8 mouse cellular contexts compared by ENCODE assay signal in genomic region chr1:181211403-181211919, GRCm38 (mm10). TPM values are rescaled to one million over a fixed set of nuclear protein-coding genes. Genes with fewer than 3 reads are reported as not detected.
DNase-seq lines count a peak whose midpoint lies in the region; ATAC-seq and TF ChIP-seq lines count a peak whose summit lies in the region.

No protein-coding gene starts in this region.

- H3K9me3 ChIP-seq in heart, embryonic 12.5 days (replicated peaks), result no peaks in the 10 kb centered on the region
- H3K9me3 ChIP-seq in hindbrain, embryonic 12.5 days (replicated peaks), result no peaks in the 10 kb centered on the region
- no peaks in the 10 kb centered on the region for H3K9me3 ChIP-seq in liver, postnatal 0 days (ENCODE audit: low read length)
- H3K9me3 ChIP-seq in stomach, embryonic 16.5 days (replicated peaks; ENCODE audit: control insufficient read depth, low read length), result no peaks in the 10 kb centered on the region

- peak overlapping the region; percentile 98 for H3K4me3 ChIP-seq in heart, embryonic 12.5 days
- peak overlapping the region; percentile 82 for H3K4me3 ChIP-seq in brown adipose tissue, adult 24 weeks (ENCODE audit: insufficient read depth, low read depth, low read length)
- peak overlapping the region; percentile 100 for H3K4me3 ChIP-seq in hindbrain, embryonic 12.5 days
- peak overlapping the region; percentile 97 for H3K4me3 ChIP-seq in liver, postnatal 0 days (ENCODE audit: low read depth, low read length)
- peak overlapping the region; percentile 70 for H3K4me3 ChIP-seq in stomach, embryonic 16.5 days (replicated peaks; ENCODE audit: low read length)

- no peaks in the 10 kb centered on the region for H3K27me3 ChIP-seq in heart, embryonic 12.5 days (replicated peaks)
- H3K27me3 ChIP-seq in hindbrain, embryonic 12.5 days, result no peaks in the 10 kb centered on the region
- H3K27me3 ChIP-seq in liver, postnatal 0 days (ENCODE audit: insufficient read depth, low read length), result no peaks in the 10 kb centered on the region
- H3K27me3 ChIP-seq in stomach, embryonic 16.5 days (ENCODE audit: control insufficient read depth, insufficient read depth, low read length), result no peaks in the 10 kb centered on the region

- peaks cover 25% of the 10 kb centered on the region for H3K4me1 ChIP-seq in heart, embryonic 12.5 days (replicated peaks)
- no peaks in the 10 kb centered on the region for H3K4me1 ChIP-seq in brown adipose tissue, adult 24 weeks (ENCODE audit: control insufficient read depth, insufficient read depth, insufficient read length, low read length)
- peaks cover 26% of the 10 kb centered on the region for H3K4me1 ChIP-seq in hindbrain, embryonic 12.5 days
- H3K4me1 ChIP-seq in liver, postnatal 0 days (ENCODE audit: insufficient read depth), result peaks cover 23% of the 10 kb centered on the region
- peaks cover 16% of the 10 kb centered on the region for H3K4me1 ChIP-seq in stomach, embryonic 16.5 days (ENCODE audit: control insufficient read depth, insufficient read depth, low read length)

- H3K4me2 ChIP-seq in heart, embryonic 12.5 days, result peak overlapping the region; percentile 92
- H3K4me2 ChIP-seq in hindbrain, embryonic 12.5 days (replicated peaks), result peak overlapping the region; percentile 92
- H3K4me2 ChIP-seq in liver, postnatal 0 days (ENCODE audit: low read depth, low read length), result peak overlapping the region; percentile 95
- peak overlapping the region; percentile 68 for H3K4me2 ChIP-seq in stomach, embryonic 16.5 days (ENCODE audit: low read depth, low read length)

- no peak for TF ChIP-seq EP300 in liver, postnatal 0 days (IDR thresholded peaks at IDR 0.05; ENCODE audit: low read depth)

- H3K9ac ChIP-seq in heart, embryonic 12.5 days, result peak overlapping the region; percentile 98
- peak overlapping the region; percentile 100 for H3K9ac ChIP-seq in hindbrain, embryonic 12.5 days
- peak overlapping the region; percentile 100 for H3K9ac ChIP-seq in liver, postnatal 0 days (replicated peaks)
- H3K9ac ChIP-seq in stomach, embryonic 16.5 days (ENCODE audit: low read length), result peak overlapping the region; percentile 99

- peak overlapping the region; percentile 98 for H3K27ac ChIP-seq in heart, embryonic 12.5 days (ENCODE audit: poor library complexity, severe bottlenecking)
- peak overlapping the region; percentile 85 for H3K27ac ChIP-seq in brown adipose tissue, adult 24 weeks (replicated peaks; ENCODE audit: low read depth, low read length)
- H3K27ac ChIP-seq in hindbrain, embryonic 12.5 days, result peak overlapping the region; percentile 95
- H3K27ac ChIP-seq in liver, postnatal 0 days (ENCODE audit: low read depth), result peak overlapping the region; percentile 100
- peak overlapping the region; percentile 95 for H3K27ac ChIP-seq in stomach, embryonic 16.5 days (ENCODE audit: low read length)

- no peak for TF ChIP-seq CTCF in liver, postnatal 0 days (IDR thresholded peaks at IDR 0.05; ENCODE audit: low read depth)

- DNase-seq in heart, adult 9 months (ENCODE audit: low spot score in 2 of 2), result no peak
- peak; percentile 58 for DNase-seq in CD4-positive helper T cell, adult 2 months (ENCODE audit: low read depth, low spot score)
- no peak for DNase-seq in liver, postnatal 0 days
- no peak for DNase-seq in cerebellum, postnatal 36 days

- WGBS in heart, embryonic 12.5 days, result under 1% methylated on average over 21 of the region's 72 CpGs
- WGBS in hindbrain, embryonic 12.5 days, result 0% methylated on average over 20 of the region's 72 CpGs
- WGBS in liver, postnatal 0 days (ENCODE audit: insufficient replicate concordance), result 0% methylated on average over 20 of the region's 72 CpGs
- WGBS in stomach, embryonic 16.5 days, result under 1% methylated on average over 30 of the region's 72 CpGs

- ATAC-seq in heart, embryonic 12.5 days (ENCODE audit: insufficient number of reproducible peaks, low FRiP score), result peak; percentile 41
- peak; percentile 54 for ATAC-seq in hindbrain, embryonic 12.5 days (ENCODE audit: low FRiP score)
- peak; percentile 26 for ATAC-seq in liver, postnatal 0 days
- ATAC-seq in stomach, embryonic 16.5 days (ENCODE audit: insufficient read depth, low FRiP score), result peak; percentile 37

- H3K36me3 ChIP-seq in heart, embryonic 12.5 days, result peaks cover 16% of the 10 kb centered on the region
- peaks cover 6% of the 10 kb centered on the region for H3K36me3 ChIP-seq in hindbrain, embryonic 12.5 days
- H3K36me3 ChIP-seq in liver, postnatal 0 days (replicated peaks; ENCODE audit: insufficient read depth, low read length), result peaks cover 23% of the 10 kb centered on the region
- no peaks in the 10 kb centered on the region for H3K36me3 ChIP-seq in stomach, embryonic 16.5 days (ENCODE audit: control insufficient read depth, insufficient read depth, low read length)

RNA-seq across cellular contexts. Expression of gene Wdr26, which starts 0.3 kb away (rescaled TPM):
- polyA plus RNA-seq in heart, embryonic 12.5 days (2016; fragmentation: Nextera tagmentation; extraction: Ambion mirVana), result 35.2 and 37.9 TPM in 2 replicates
- 49.7 and 55.5 TPM in 2 replicates for polyA plus RNA-seq in brown adipose tissue, adult 24 weeks (2012; ENCODE audit: insufficient read depth, insufficient read length, missing spikeins)
- 46.5 and 47.0 TPM in 2 replicates for polyA plus RNA-seq in hindbrain, embryonic 12.5 days (2016; fragmentation: Nextera tagmentation; extraction: Ambion mirVana)
- polyA plus RNA-seq in liver, postnatal 0 days (2015; fragmentation: Nextera tagmentation; extraction: Ambion mirVana), result 39.4 and 40.1 TPM in 2 replicates
- 24.7 and 25.9 TPM in 2 replicates for polyA plus RNA-seq in stomach, embryonic 16.5 days (2015; fragmentation: Nextera tagmentation; extraction: Ambion mirVana)
